11 mouse cellular contexts compared by ENCODE assay signal in genomic region chr17:57047406-57047805, GRCm38 (mm10). TPM values are rescaled to one million over a fixed set of nuclear protein-coding genes. Genes with fewer than 3 reads are reported as not detected.
DNase-seq lines count a peak whose midpoint lies in the region; ATAC-seq and TF ChIP-seq lines count a peak whose summit lies in the region.
"Had no signal": no experiment of that assay in that cellular context is flagged by ENCODE, and none has a peak within 500 bp of the region (broad histone marks: within the 10 kb centered on the region; RNA-seq: fewer than 3 reads in every experiment).

No protein-coding gene starts in this region.

- no peaks in the 10 kb centered on the region for H3K9me3 ChIP-seq in kidney, postnatal 0 days (replicated peaks; ENCODE audit: low read length)
- no peaks in the 10 kb centered on the region for H3K9me3 ChIP-seq in stomach, embryonic 15.5 days

- intact Hi-C loops in gastrocnemius, adult 2 months (cut with DNase I) = no loop called here

- no peak overlapping the region for H3K4me3 ChIP-seq in kidney, postnatal 0 days (replicated peaks; ENCODE audit: low read depth, low read length)
- no peak overlapping the region for H3K4me3 ChIP-seq in stomach, embryonic 15.5 days (replicated peaks)
- H3K4me3 ChIP-seq in gastrocnemius, adult 2 months = no peak overlapping the region

- WGBS in kidney, postnatal 0 days = 51% methylated on average over 5 of the region's 5 CpGs
- WGBS in stomach, embryonic 15.5 days = 28% methylated on average over 5 of the region's 5 CpGs

- H3K4me2 ChIP-seq in kidney, postnatal 0 days (ENCODE audit: low read length) = no peak overlapping the region
- no peak overlapping the region for H3K4me2 ChIP-seq in stomach, embryonic 15.5 days

- no peak overlapping the region for H3K27ac ChIP-seq in kidney, postnatal 0 days
- H3K27ac ChIP-seq in stomach, embryonic 15.5 days = no peak overlapping the region
- H3K27ac ChIP-seq in gastrocnemius, adult 2 months = no peak overlapping the region

- peak; percentile 25 for ATAC-seq in kidney, postnatal 0 days (replicated peaks; ENCODE audit: low FRiP score, low read depth)
- ATAC-seq in stomach, embryonic 15.5 days (ENCODE audit: insufficient read depth, low FRiP score, low read depth) = peak; percentile 40

- H3K36me3 ChIP-seq in kidney, postnatal 0 days (ENCODE audit: insufficient read depth, low read length) = peaks cover 5% of the 10 kb centered on the region
- peaks cover 3% of the 10 kb centered on the region; the same call in 1 of the 2 replicates for H3K36me3 ChIP-seq in stomach, embryonic 15.5 days

- no peaks in the 10 kb centered on the region for H3K4me1 ChIP-seq in kidney, postnatal 0 days (replicated peaks; ENCODE audit: insufficient read depth, low read length)
- H3K4me1 ChIP-seq in stomach, embryonic 15.5 days = no peaks in the 10 kb centered on the region

- H3K27me3 ChIP-seq in kidney, postnatal 0 days (ENCODE audit: insufficient read depth, low read length) = no peaks in the 10 kb centered on the region
- no peaks in the 10 kb centered on the region for H3K27me3 ChIP-seq in stomach, embryonic 15.5 days (replicated peaks)

- no peak overlapping the region for H3K9ac ChIP-seq in kidney, postnatal 0 days (ENCODE audit: low read depth, low read length)
- no peak overlapping the region for H3K9ac ChIP-seq in stomach, embryonic 15.5 days

- no peak for TF ChIP-seq CTCF in kidney, postnatal 0 days (IDR thresholded peaks at IDR 0.05; ENCODE audit: low read depth)
- no peak for TF ChIP-seq CTCF in gastrocnemius, adult 2 months (IDR thresholded peaks at IDR 0.05)

- DNase-seq in embryo, embryonic 10 days (ENCODE audit: low spot score) = peak; percentile 29
- no peak for DNase-seq in embryo, embryonic 9.5 days (ENCODE audit: extremely low spot score)
- no peak for DNase-seq in kidney, postnatal 0 days (ENCODE audit: low spot score)
- DNase-seq in kidney, adult 11 months = no peak
- DNase-seq in retina, postnatal 1 day = peak; percentile 44
- no peak for DNase-seq in retina, embryonic 14.5 days (ENCODE audit: low spot score)
- DNase-seq in gastrocnemius, adult 2 months = no peak
- DNase-seq: cerebellum, adult 9-10 months had no signal

RNA-seq across cellular contexts. Expression of gene Slc25a41, which starts 6.0 kb away (rescaled TPM):
- polyA plus RNA-seq in kidney, postnatal 0 days (2015; fragmentation: Nextera tagmentation; extraction: Ambion mirVana) = not detected in 2 replicates
- not detected in 2 replicates for polyA plus RNA-seq in stomach, embryonic 15.5 days (2015; fragmentation: Nextera tagmentation; extraction: Ambion mirVana)
- not detected for total RNA-seq in gastrocnemius, adult 2 months (2021)
- total RNA-seq: gastrocnemius, postnatal 4 days; left cerebral cortex, postnatal 36 days had no signal

RNA-seq across cellular contexts. Expression of gene Crb3, which starts 11.5 kb away (rescaled TPM):
- polyA plus RNA-seq in kidney, postnatal 0 days (2015; fragmentation: Nextera tagmentation; extraction: Ambion mirVana) = 82.4 and 90.9 TPM in 2 replicates
- polyA plus RNA-seq in stomach, embryonic 15.5 days (2015; fragmentation: Nextera tagmentation; extraction: Ambion mirVana) = 50.8 and 60.8 TPM in 2 replicates
- not detected for total RNA-seq in gastrocnemius, adult 2 months (2021)

RNA-seq across cellular contexts. Expression of gene Slc25a23, which starts 12.3 kb away (rescaled TPM):
- polyA plus RNA-seq in kidney, postnatal 0 days (2015; fragmentation: Nextera tagmentation; extraction: Ambion mirVana) = 10.2 and 10.7 TPM in 2 replicates
- polyA plus RNA-seq in stomach, embryonic 15.5 days (2015; fragmentation: Nextera tagmentation; extraction: Ambion mirVana) = 8.7 and 10.0 TPM in 2 replicates
- 10 to 100 TPM; 34.4 to 52.2 TPM for total RNA-seq in gastrocnemius, adult 2 months (2021)

RNA-seq across cellular contexts. Expression of gene Khsrp, which starts 16.1 kb away (rescaled TPM):
- polyA plus RNA-seq in kidney, postnatal 0 days (2015; fragmentation: Nextera tagmentation; extraction: Ambion mirVana) = 35.6 and 36.2 TPM in 2 replicates
- polyA plus RNA-seq in stomach, embryonic 15.5 days (2015; fragmentation: Nextera tagmentation; extraction: Ambion mirVana) = 39.4 and 41.0 TPM in 2 replicates
- total RNA-seq in gastrocnemius, adult 2 months (2021) = 10 to 100 TPM; 26.6 to 30.5 TPM

RNA-seq across cellular contexts. Expression of gene Dennd1c, which starts 30.9 kb away (rescaled TPM):
- polyA plus RNA-seq in kidney, postnatal 0 days (2015; fragmentation: Nextera tagmentation; extraction: Ambion mirVana) = 4.2 and 5.1 TPM in 2 replicates
- 6.3 and 8.2 TPM in 2 replicates for polyA plus RNA-seq in stomach, embryonic 15.5 days (2015; fragmentation: Nextera tagmentation; extraction: Ambion mirVana)
- under 1 TPM; 0.22 to 0.56 TPM for total RNA-seq in gastrocnemius, adult 2 months (2021)

Comparison
In these comparisons a context has a peak if more than half of its experiments do, and no peak if none do; other contexts are left out.
1. DNase-seq: peak in embryo, embryonic 10 days (single experiment) and retina, postnatal 1 day (single experiment); none in embryo, embryonic 9.5 days (single experiment), kidney, postnatal 0 days (single experiment), kidney, adult 11 months (single experiment), retina, embryonic 14.5 days (single experiment) and gastrocnemius, adult 2 months (single experiment).